Mouse (Mus musculus) liver, embryonic 11.5 days (tissue): ENCODE results near the gene Srgap1. TPM values are rescaled to one million over a fixed set of nuclear protein-coding genes. Genes with fewer than 3 reads are reported as not detected.

Experiments
- ATAC-seq: fragments of 200-750 bp; cut with Nextera tagmentation; replicated peaks from 2 replicates; pipeline ENCODE4 v1.8.0; 2017; ENCODE audit warnings: moderate number of reproducible peaks, mild to moderate bottlenecking, moderate TSS enrichment, moderate library complexity; ENCODE audit not compliant: low FRiP score
- DNase-seq: peaks from one replicate; pipeline ENCODE4 v3.0.0-alpha.2; 2017; ENCODE audit warnings: low spot score
- H3K27ac ChIP-seq: fragments of 300-500 bp; sonication (generic); 2 replicates; pipeline ENCODE4 v1.5.1; 2014; ENCODE audit warnings: mild to moderate bottlenecking, low read depth, low read length, control low read depth
- H3K27me3 ChIP-seq: fragments of 300-500 bp; sonication (generic); replicated peaks from 2 replicates; pipeline ENCODE4 v1.6.1; 2014; ENCODE audit warnings: low read length, mixed read lengths; ENCODE audit not compliant: control insufficient read depth, insufficient read depth
- H3K36me3 ChIP-seq: fragments of 300-500 bp; sonication (generic); 2 replicates; pipeline ENCODE4 v1.6.1; 2014; ENCODE audit warnings: mild to moderate bottlenecking, low read length, moderate library complexity, mixed read lengths; ENCODE audit not compliant: control insufficient read depth, insufficient read depth
- H3K4me1 ChIP-seq: fragments of 300-500 bp; sonication (generic); replicated peaks from 2 replicates; pipeline ENCODE4 v1.6.1; 2014; ENCODE audit warnings: low read length, mixed read lengths; ENCODE audit not compliant: control insufficient read depth, insufficient read depth
- H3K4me2 ChIP-seq: fragments of 300-500 bp; sonication (generic); 2 replicates; pipeline ENCODE4 v1.6.1; 2014; ENCODE audit warnings: mild to moderate bottlenecking, control low read depth, moderate library complexity
- H3K4me3 ChIP-seq: fragments of 300-500 bp; sonication (generic); 2 replicates; pipeline ENCODE4 v1.5.1; 2014; ENCODE audit warnings: low read depth, low read length, control low read depth
- H3K9ac ChIP-seq: fragments of 300-500 bp; sonication (generic); 2 replicates; pipeline ENCODE4 v1.6.1; 2014; ENCODE audit warnings: low read depth, low read length, control low read depth
- H3K9me3 ChIP-seq: fragments of 300-500 bp; sonication (generic); 2 replicates; pipeline ENCODE4 v1.6.1; 2016; ENCODE audit warnings: low read length, inconsistent platforms, mixed read lengths; ENCODE audit not compliant: control insufficient read depth
- whole genome bisulfite sequencing: fragments of 180-500 bp; shearing (Covaris S2); extraction: QIAGEN DNeasy Blood & Tissue Kit; methylation state at CpG from one replicate; pipeline ENCODE4 v1.1.7; 2014; 5-methylcytosine and 5-hydroxymethylcytosine counted together
- polyA plus RNA-seq: library from polyadenylated mRNA; unstranded; fragments of >200 nt; fragmentation: Nextera tagmentation; extraction: Ambion mirVana; gene quantifications from 2 replicates; pipeline ENCODE4 v1.2.1, GENCODE M21; 2014

The Srgap1 gene
- polyA plus RNA-seq, 1 experiment from 2014 or later: 3.8 TPM

GRCm38 (mm10) chr10:121994660-121995059 lies 52.5 kb downstream of the Srgap1 start:
- no peak for ATAC-seq
- H3K27ac ChIP-seq: no peak overlapping the region

GRCm38 (mm10) chr10:121992609-121993008 lies 54.5 kb downstream of the Srgap1 start:
- Histone ChIP-seq H3K27me3 (no peaks in the 10 kb centered on the region), H3K36me3 (no peaks in the 10 kb centered on the region), H3K4me3 (no peak overlapping the region), H3K9me3 (no peaks in the 10 kb centered on the region), H3K27ac (no peak overlapping the region), H3K4me1 (no peaks in the 10 kb centered on the region), H3K4me2 (no peak overlapping the region), H3K9ac (no peak overlapping the region)
- DNase-seq (no peak), ATAC-seq (no peak)
- 88% methylated on average over 8 of the region's 8 CpGs for WGBS

More at GRCm38 (mm10) chr10:121994660-121995059, 52.5 kb downstream of the Srgap1 start:
- Histone ChIP-seq H3K4me1 (no peaks in the 10 kb centered on the region), H3K9me3 (no peaks in the 10 kb centered on the region), H3K27me3 (no peaks in the 10 kb centered on the region), H3K9ac (no peak overlapping the region), H3K4me2 (no peak overlapping the region), H3K36me3 (no peaks in the 10 kb centered on the region), H3K4me3 (no peak overlapping the region)
- no peak for DNase-seq
- WGBS: 68% methylated on average over 5 of the region's 5 CpGs

- H3K9ac ChIP-seq: no peak overlapping the region
These were observed 60.1 kb downstream of the Srgap1 start for GRCm38 (mm10) chr10:121986997-121987396.

GRCm38 (mm10) chr10:121984887-121985286 lies 62.2 kb downstream of the Srgap1 start:
- no peaks in the 10 kb centered on the region for H3K9me3 ChIP-seq
- H3K36me3 ChIP-seq: no peaks in the 10 kb centered on the region
- H3K9ac ChIP-seq: no peak overlapping the region
- H3K27me3 ChIP-seq: no peaks in the 10 kb centered on the region
- DNase-seq: no peak
- H3K27ac ChIP-seq: no peak overlapping the region
- H3K4me2 ChIP-seq: no peak overlapping the region
- H3K4me1 ChIP-seq: peaks cover 2% of the 10 kb centered on the region; the same call in 1 of the 2 replicates
- 89% methylated on average over 10 of the region's 10 CpGs for WGBS
- H3K4me3 ChIP-seq: no peak overlapping the region
- no peak for ATAC-seq

More at GRCm38 (mm10) chr10:121986997-121987396, 60.1 kb downstream of the Srgap1 start:
- WGBS: 67% methylated on average over 4 of the region's 4 CpGs
- Histone ChIP-seq H3K4me3 (no peak overlapping the region), H3K27ac (no peak overlapping the region), H3K36me3 (no peaks in the 10 kb centered on the region), H3K4me2 (no peak overlapping the region), H3K9me3 (no peaks in the 10 kb centered on the region), H3K4me1 (peaks cover 2% of the 10 kb centered on the region; the same call in 1 of the 2 replicates), H3K27me3 (no peaks in the 10 kb centered on the region)
- no peak for ATAC-seq
- DNase-seq: no peak

- DNase-seq (no peak), ATAC-seq (no peak)
- H3K9me3 ChIP-seq: no peaks in the 10 kb centered on the region
- peaks cover 2% of the 10 kb centered on the region; the same call in 1 of the 2 replicates for H3K4me1 ChIP-seq
- H3K27me3 ChIP-seq: no peaks in the 10 kb centered on the region
- no peak overlapping the region for H3K4me2 ChIP-seq
- no peaks in the 10 kb centered on the region for H3K36me3 ChIP-seq
- H3K27ac ChIP-seq: no peak overlapping the region
- H3K4me3 ChIP-seq: no peak overlapping the region
- WGBS: 55% methylated on average over 10 of the region's 10 CpGs
- no peak overlapping the region for H3K9ac ChIP-seq
These were observed 63.0 kb downstream of the Srgap1 start for GRCm38 (mm10) chr10:121983993-121984610.

GRCm38 (mm10) chr10:121975330-121975729 lies 71.8 kb downstream of the Srgap1 start:
- Histone ChIP-seq H3K9ac (no peak overlapping the region), H3K4me3 (no peak overlapping the region), H3K4me1 (peaks cover 4% of the 10 kb centered on the region; the same call in 1 of the 2 replicates), H3K27ac (no peak overlapping the region), H3K36me3 (no peaks in the 10 kb centered on the region), H3K27me3 (no peaks in the 10 kb centered on the region), H3K4me2 (no peak overlapping the region), H3K9me3 (no peaks in the 10 kb centered on the region)
- no peak for DNase-seq
- WGBS: 81% methylated on average over 6 of the region's 6 CpGs
- no peak for ATAC-seq

GRCm38 (mm10) chr10:121974591-121974990 lies 72.5 kb downstream of the Srgap1 start:
- no peaks in the 10 kb centered on the region for H3K9me3 ChIP-seq

GRCm38 (mm10) chr10:121973281-121973680 lies 73.8 kb downstream of the Srgap1 start:
- DNase-seq: no peak
- 82% methylated on average over 7 of the region's 7 CpGs for WGBS
- ATAC-seq: no peak
- Histone ChIP-seq H3K27ac (no peak overlapping the region), H3K27me3 (no peaks in the 10 kb centered on the region), H3K4me2 (no peak overlapping the region), H3K4me3 (no peak overlapping the region), H3K36me3 (no peaks in the 10 kb centered on the region), H3K9ac (no peak overlapping the region), H3K9me3 (no peaks in the 10 kb centered on the region), H3K4me1 (peaks cover 11% of the 10 kb centered on the region)

More at GRCm38 (mm10) chr10:121974591-121974990, 72.5 kb downstream of the Srgap1 start:
- DNase-seq: no peak
- Histone ChIP-seq H3K4me2 (no peak overlapping the region), H3K4me3 (no peak overlapping the region), H3K4me1 (peaks cover 4% of the 10 kb centered on the region; the same call in 1 of the 2 replicates), H3K27ac (no peak overlapping the region), H3K36me3 (no peaks in the 10 kb centered on the region), H3K27me3 (no peaks in the 10 kb centered on the region), H3K9ac (no peak overlapping the region)
- ATAC-seq: no peak
- WGBS: 78% methylated on average over 4 of the region's 4 CpGs

GRCm38 (mm10) chr10:121972249-121972892 lies 74.7 kb downstream of the Srgap1 start:
- H3K9ac ChIP-seq: no peak overlapping the region
- no peaks in the 10 kb centered on the region for H3K36me3 ChIP-seq
- 73% methylated on average over 10 of the region's 10 CpGs for WGBS
- no peak overlapping the region for H3K4me2 ChIP-seq
- no peak overlapping the region for H3K4me3 ChIP-seq
- no peaks in the 10 kb centered on the region for H3K27me3 ChIP-seq
- ATAC-seq: no peak
- H3K4me1 ChIP-seq: peaks cover 12% of the 10 kb centered on the region
- no peak overlapping the region for H3K27ac ChIP-seq
- H3K9me3 ChIP-seq: no peaks in the 10 kb centered on the region
- no peak for DNase-seq
